Mouse (Mus musculus): ENCODE results near the gene Ensa.

- no peak for TF ChIP-seq CTCF (IDR thresholded peaks at IDR 0.05; ENCODE audit: low read depth)
- TF ChIP-seq EP300 (IDR thresholded peaks at IDR 0.05; ENCODE audit: low read depth), result no peak
Observed at GRCm38 (mm10) chr3:95601287-95601686, 23.5 kb upstream of the Ensa start.

Data from heart, postnatal 0 days (tissue).